Mouse (Mus musculus): ENCODE measurements at regions not wholly inside any gene's neighbourhood (a gene's known extent, or its start where the extent isn't known, plus 50 kb on each side); places are given as distances from the start of the nearest gene placed in this dataset.

GRCm38 (mm10) chr14:47795062-47795461, 146.8 kb downstream of the Ktn1 start:
- DNase-seq (ENCODE audit: low spot score) = no peak

DNA sequence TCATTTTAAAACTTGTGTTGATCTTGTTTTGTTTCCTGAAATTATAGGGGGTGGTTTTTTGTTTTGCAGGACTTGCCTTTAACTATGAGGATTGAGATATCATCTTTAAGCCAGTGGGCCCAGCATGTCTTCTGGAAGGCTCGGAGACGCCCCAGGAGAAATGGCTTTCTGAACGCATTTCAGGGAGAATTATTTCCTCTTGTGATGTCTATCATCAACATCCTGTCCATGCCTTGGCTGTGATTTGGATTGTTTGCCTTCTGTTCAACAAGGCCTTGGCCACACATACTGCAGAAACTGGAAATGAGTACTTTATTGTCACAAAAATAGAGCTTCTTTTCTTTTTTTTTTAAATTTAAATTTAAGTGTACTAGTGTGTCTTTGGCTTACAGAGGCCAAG, 150.0 kb downstream of the Ktn1 start:
- DNase-seq (ENCODE audit: low spot score) = no peak

DNA sequence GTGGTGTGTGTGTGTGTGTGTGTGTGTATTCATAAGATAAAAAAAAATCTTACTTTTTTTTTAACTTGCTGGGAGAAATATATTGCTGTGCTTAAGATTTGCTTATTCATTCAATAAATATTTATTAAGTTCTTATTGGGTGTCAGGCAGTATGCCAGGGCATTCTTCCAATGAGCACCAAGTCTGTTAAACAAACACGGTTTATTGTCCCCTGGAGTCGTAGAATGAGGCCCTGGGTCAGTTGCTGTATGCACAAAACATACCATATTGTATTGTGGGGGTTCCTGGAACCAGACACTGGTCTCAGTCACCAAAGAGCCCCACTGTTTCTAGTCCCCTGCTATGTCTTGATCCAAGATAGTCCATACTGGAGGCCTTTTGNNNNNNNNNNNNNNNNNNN, 151.3 kb downstream of the Ktn1 start:
- DNase-seq (ENCODE audit: low spot score) = no peak

DNA sequence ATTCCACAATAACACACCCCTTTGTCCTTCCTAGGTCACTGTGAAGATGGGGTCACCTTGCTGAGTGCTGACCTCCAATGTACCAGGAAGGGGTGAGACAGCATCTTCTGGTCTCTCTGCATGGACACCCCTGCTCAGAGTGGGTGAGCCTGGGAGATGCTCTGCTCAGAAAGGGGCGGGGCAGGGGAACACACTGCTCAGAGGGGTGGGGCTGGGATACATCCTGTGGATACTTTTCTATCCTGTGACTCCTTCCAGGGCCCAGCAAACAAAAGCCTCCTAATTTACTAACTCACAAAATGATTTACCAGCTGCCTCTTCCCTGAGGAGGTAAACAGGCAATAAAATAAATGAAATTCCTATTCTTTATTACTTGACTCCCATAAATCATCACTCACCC, 157.0 kb downstream of the Ktn1 start:
- DNase-seq (ENCODE audit: low spot score) = no peak

DNA sequence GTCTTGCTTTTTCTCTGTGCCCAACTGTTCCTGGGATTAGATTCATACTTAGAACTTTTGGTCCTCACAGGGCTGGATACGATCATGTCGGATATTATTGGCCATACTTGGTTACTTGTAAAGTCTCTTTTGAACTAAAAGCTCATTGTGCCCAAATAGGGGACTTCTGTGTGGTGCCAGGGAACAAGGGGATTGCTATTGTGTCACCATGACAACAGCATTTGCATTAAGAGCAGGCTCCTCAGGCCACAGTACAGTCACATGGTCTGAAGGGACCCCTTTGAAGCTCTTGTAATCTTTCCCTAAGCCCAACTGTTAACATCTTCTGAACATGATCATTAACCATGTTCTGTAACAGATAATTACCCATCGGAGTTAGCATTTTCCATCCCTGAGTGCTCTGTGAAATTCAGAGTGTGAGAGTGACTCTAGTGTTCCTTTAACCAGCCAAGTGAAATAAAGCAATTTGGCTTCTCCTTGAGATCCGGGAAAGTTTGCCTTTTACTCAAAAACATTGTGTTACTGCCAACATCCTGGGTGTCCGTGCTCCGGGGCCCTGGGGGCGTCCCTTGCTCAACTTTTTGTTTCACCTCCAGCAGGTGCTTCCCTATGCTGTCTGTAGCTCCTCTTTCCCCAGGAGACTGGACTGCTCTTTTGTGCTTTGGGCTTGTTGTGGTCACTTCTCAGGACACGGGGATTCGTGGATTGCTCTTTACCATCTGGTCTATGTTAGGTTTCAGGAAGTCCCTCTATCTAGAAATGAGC, 157.7 kb downstream of the Ktn1 start:
- DNase-seq (ENCODE audit: low spot score) = no peak

DNA sequence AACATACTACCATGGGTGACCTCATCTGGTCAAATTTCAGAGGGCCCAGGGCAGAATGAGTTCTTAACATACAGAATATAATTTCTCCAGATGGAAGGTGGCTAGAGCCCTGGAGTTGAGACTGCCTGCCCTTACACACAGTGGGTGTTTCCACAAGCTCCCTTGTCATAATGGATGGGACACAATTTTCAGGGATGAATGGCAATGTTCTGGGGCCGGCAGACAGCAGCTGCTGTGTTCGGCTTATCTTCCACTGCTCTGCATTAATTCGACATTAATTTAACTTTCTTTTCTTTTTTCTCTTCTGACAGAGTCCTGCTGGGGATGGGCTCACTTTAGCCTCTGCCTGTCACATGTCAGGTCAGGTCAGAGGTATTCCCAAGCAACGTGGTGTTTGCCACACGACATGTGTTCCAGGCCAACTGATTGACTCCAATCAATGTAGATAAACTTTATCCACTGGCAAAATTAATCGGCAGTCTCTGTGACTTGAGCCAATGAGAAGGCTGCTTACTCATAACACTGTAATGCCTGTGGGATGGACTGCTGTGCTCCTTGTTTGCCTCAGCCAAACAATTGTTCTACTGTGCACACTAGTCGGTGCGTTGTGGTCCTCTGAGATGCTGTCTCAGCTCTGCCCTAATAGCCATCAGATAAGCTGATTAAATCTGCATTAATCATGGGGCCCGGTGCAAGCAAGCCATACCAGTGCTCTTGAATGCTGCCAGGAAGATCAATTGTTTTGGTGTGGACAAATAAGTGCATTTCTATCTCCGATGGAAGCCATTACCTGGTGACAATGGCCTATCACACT, 160.1 kb downstream of the Ktn1 start:
- DNase-seq (ENCODE audit: low spot score) = no peak

DNA sequence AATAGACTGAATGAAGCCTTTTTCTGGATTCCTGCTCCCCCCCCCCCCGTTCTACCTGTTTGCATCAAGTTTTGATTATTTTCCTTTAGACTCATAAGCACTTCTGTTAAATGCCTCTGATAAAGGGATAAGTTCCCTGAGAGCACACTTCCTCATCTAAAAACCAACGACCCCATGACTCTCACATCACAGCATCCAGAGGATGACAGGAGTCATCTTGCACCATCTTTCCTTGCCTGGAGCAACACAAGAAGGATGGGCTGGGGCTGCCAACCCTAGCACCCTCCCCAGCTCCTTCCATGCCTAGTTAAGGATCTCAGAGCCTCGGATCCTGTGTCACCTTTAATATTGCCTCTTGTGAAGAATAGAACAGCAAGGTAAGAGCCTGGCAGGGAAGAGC, 170.0 kb downstream of the Ktn1 start:
- DNase-seq (ENCODE audit: low spot score) = no peak

DNA sequence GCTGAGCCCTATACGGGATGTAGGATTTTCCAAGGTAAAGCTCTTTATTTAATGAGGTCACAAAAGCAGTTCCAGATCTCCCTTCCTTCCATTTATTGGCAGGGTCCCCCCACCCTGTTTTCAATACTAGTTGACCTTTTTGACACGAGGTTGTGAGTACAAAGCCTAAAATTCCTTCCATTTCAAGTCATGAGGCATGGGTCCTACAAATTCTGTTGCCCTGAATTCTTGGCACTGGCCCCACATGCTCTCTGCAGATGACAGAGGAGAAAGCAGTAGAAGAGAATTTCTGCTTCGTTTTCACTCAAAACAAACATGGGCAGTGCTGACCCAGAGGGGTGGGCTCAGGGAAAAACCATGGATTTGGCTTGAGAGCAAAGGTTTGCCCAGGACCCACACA, 170.4 kb downstream of the Ktn1 start:
- no peak for DNase-seq (ENCODE audit: low spot score)

DNA sequence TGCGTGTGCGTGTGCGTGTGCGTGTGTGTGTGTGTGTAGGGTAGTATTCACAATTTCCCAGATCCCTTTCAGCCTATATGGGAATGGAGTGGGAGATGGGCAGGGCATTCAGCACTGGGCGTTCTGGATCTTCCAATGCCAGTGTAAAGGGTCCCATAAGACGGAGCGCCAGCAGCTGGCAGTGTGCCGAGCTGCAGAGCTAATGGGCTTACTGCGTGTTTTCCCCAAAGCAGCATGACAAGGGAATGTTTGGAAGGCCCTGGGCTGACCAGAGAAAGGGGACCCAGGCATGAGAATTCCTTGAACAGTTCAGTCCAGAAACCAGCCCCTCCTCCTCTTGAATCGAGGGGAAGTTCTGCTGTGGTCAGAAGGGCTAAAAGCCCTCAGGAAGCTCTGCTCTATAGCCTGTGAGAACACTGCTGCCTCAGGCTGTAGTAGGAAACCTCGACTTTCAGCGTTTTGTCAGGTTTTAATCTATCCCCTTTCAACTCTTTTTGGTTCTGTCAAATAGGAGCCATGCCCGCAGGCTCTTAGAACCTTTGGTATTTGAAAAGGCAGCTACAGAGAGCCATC, 172.4 kb downstream of the Ktn1 start:
- DNase-seq (ENCODE audit: low spot score) = no peak

- DNase-seq (ENCODE audit: low spot score) = no peak
Measured at GRCm38 (mm10) chr14:47823182-47823581, 174.9 kb downstream of the Ktn1 start.

GRCm38 (mm10) chr14:47823696-47824095, 175.4 kb downstream of the Ktn1 start:
- DNase-seq (ENCODE audit: low spot score) = no peak

DNA sequence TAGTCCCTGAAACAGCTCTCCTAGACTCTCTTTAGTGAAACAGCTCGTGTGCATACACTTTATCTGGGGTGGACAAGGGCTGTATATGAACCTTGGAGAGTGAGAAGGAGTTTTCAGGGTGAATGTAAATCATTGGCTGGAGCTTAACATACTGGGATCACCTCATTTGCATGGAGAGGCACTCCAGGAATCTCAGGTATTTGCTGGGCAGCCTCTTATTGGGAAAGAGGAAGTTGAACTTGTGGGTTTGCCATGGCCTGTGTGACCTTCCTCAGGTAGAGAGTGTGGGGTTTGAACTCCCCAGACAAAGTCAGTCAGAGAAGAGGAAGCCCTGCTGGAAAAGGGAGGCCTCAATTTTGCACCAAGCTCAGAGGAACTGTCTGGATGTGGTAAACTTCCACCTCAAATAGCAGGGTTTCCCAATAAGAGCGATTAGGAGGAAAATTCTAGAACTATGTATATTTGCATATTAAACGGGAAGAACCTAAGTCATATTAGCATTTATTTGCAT, 177.3 kb downstream of the Ktn1 start:
- no peak for DNase-seq (ENCODE audit: low spot score)

DNA sequence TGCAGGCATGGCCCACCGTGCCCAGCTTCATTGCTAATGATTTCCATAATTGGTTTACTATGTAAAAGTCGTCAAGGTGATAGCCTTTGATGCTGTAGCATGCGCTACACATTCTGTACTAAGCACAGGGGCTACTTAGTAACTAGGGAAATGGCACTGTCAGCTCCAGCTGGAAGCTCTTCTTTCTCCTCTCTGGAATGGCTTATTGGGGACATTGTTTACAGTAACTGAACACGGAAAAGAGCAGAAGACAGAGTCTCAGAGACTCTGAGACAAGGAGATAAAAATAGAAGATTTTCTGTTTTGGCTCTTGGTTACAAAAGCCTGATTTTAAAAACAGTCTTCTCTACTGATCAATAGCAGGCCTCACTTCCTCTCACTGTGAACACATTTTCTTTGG, 178.3 kb downstream of the Ktn1 start:
- DNase-seq (ENCODE audit: low spot score) = no peak

GRCm38 (mm10) chr14:47827623-47828022, 179.4 kb downstream of the Ktn1 start:
- DNase-seq (ENCODE audit: low spot score) = no peak

- DNase-seq (ENCODE audit: low spot score) = no peak
Measured at GRCm38 (mm10) chr14:47833696-47834095, 185.4 kb downstream of the Ktn1 start.

GRCm38 (mm10) chr14:47835408-47835807, 187.2 kb downstream of the Ktn1 start:
- no peak for DNase-seq (ENCODE audit: low spot score)

DNA sequence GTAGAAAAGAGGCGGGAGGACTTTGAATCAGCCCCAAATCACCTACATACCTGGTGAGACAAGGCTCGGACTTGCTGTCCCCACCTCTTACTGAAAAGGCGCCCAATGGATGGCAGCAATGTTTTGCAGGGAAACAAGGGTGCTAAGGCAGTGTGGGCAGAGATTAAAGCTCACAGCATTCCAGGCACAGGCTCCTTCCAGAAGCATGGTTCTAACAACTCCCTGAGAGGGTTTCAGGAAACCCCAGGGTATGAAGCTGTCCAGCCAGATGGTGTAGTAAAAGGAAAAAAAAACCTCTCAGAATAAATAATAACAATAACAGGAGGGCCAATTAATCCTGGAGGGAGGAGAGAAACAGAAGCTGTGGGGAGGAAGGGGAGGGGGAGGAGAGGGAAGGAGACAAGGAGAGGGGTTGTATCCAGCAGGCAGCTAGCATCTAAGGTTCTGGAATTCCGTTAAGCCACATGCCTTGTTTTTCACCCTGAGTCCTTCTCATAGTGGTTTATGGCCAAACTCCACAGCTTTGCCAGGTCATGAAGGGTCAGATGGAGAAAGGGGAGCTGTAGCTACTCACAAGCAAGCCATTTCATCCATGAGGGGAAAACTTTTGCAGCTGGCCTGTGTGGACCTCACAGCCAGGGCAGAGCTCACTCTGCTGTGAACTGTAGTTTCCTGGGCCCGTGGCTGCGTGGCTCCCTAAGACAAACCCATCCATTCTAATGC, 191.4 kb downstream of the Ktn1 start:
- DNase-seq (ENCODE audit: low spot score) = no peak

GRCm38 (mm10) chr14:47844366-47844765, 196.1 kb downstream of the Ktn1 start:
- DNase-seq (ENCODE audit: low spot score) = no peak

- DNase-seq (ENCODE audit: low spot score) = no peak
Measured at GRCm38 (mm10) chr14:47848861-47849260, 200.6 kb downstream of the Ktn1 start.

- DNase-seq (ENCODE audit: low spot score) = no peak
Measured at GRCm38 (mm10) chr14:47856280-47856765, 208.1 kb downstream of the Ktn1 start.

DNA sequence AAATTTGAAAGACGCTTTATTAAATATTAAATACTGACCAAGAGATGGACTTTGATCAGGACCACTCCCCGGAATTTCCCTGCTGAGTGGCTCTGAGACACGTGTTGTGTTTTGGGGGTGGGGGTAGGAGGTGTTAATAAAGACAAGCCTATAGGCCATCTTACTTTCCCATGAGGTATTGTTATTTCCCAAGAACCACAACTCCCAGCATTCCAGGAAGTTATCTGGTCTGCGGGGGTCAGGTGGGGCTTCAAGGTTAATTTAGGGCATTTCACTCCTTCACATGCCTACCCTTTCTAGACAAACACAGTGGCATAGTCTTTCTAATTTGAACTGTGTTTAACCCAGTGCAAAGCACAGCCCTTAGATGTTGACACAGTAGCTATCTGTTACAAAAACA, 209.0 kb downstream of the Ktn1 start:
- DNase-seq (ENCODE audit: low spot score) = no peak

Measured in layer of hippocampus, adult 9-10 months (tissue).